Mouse (Mus musculus) stomach, embryonic 16.5 days (tissue): ENCODE measurements around the gene Frmd4a. TPM values are rescaled to one million over a fixed set of nuclear protein-coding genes. Genes with fewer than 3 reads are reported as not detected.
A peak's percentile ranks its signal among the peaks of the same experiment; 100 is the strongest.

Source experiments
- ATAC-seq: fragments of 200-750 bp; cut with Nextera tagmentation; 2 replicates; pipeline ENCODE4 v1.8.0; 2017; ENCODE audit warnings: moderate number of reproducible peaks, moderate TSS enrichment; ENCODE audit not compliant: insufficient read depth, low FRiP score
- H3K27ac ChIP-seq: fragments of 300-500 bp; sonication (generic); 2 replicates; pipeline ENCODE4 v1.5.1; 2014; ENCODE audit warnings: low read length
- H3K27me3 ChIP-seq: fragments of 300-500 bp; sonication (generic); 2 replicates; pipeline ENCODE4 v1.6.1; 2014; ENCODE audit warnings: low read length, control low read depth, mixed read lengths; ENCODE audit not compliant: control insufficient read depth, insufficient read depth
- H3K36me3 ChIP-seq: fragments of 300-500 bp; sonication (generic); 2 replicates; pipeline ENCODE4 v1.6.1; 2014; ENCODE audit warnings: low read length; ENCODE audit not compliant: control insufficient read depth, insufficient read depth
- H3K4me1 ChIP-seq: fragments of 300-500 bp; sonication (generic); 2 replicates; pipeline ENCODE4 v1.6.1; 2014; ENCODE audit warnings: low read length, control low read depth, mixed read lengths; ENCODE audit not compliant: control insufficient read depth, insufficient read depth
- H3K4me2 ChIP-seq: fragments of 300-500 bp; sonication (generic); 2 replicates; pipeline ENCODE4 v1.6.1; 2014; ENCODE audit warnings: low read depth, low read length, mixed read lengths
- H3K4me3 ChIP-seq: fragments of 300-500 bp; sonication (generic); replicated peaks from 2 replicates; pipeline ENCODE4 v1.5.1; 2014; ENCODE audit warnings: mild to moderate bottlenecking, low read length
- H3K9ac ChIP-seq: fragments of 300-500 bp; sonication (generic); 2 replicates; pipeline ENCODE4 v1.6.1; 2014; ENCODE audit warnings: low read length
- H3K9me3 ChIP-seq: fragments of 300-500 bp; sonication (generic); replicated peaks from 2 replicates; pipeline ENCODE4 v1.6.1; 2016; ENCODE audit warnings: low read length, control low read depth; ENCODE audit not compliant: control insufficient read depth
- WGBS: fragments of 180-500 bp; shearing (Covaris S2); extraction: QIAGEN DNeasy Blood & Tissue Kit; methylation state at CpG from one replicate; pipeline ENCODE4 v1.1.7; 2014; 5-methylcytosine and 5-hydroxymethylcytosine counted together
- polyA plus RNA-seq: library from polyadenylated mRNA; unstranded; fragments of >200 nt; fragmentation: Nextera tagmentation; extraction: Ambion mirVana; gene quantifications from 2 replicates; pipeline ENCODE4 v1.2.1, GENCODE M21; 2015

Gene Frmd4a
- polyA plus RNA-seq, 1 experiment from 2014 or later: 19.6 TPM

DNA sequence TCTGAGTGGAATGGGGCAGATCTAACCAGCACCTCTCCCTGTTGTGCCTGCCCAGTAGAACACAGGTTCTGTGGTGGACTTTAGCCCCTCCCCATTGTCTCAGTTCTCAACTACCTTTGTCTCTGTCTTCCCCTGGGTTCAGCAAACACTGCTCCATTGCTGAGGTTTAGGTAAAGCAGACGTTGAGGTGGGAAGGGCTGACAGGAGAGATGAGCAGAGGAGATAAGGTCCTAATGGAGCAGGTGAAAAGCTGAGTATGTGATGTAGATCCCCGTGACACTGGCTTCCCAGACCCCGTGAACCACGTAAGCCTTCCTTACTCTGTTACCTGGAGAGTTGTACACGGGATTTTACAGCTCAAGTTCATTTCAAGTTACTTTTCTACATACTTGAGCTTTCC, 545.3 kb downstream of the Frmd4a start:
- no peaks in the 10 kb centered on the region for H3K9me3 ChIP-seq
- 46% methylated on average over 5 of the region's 5 CpGs for WGBS
- H3K4me1 ChIP-seq: peaks cover 39% of the 10 kb centered on the region
- no peaks in the 10 kb centered on the region for H3K27me3 ChIP-seq
- H3K27ac ChIP-seq: no peak overlapping the region
- no peak for ATAC-seq
- peak overlapping the region; percentile 64 for H3K4me2 ChIP-seq
- H3K36me3 ChIP-seq: no peaks in the 10 kb centered on the region; the same call in 1 of the 2 replicates
- H3K9ac ChIP-seq: no peak overlapping the region
- peak overlapping the region; percentile 61; the same call in 1 of the 2 replicates for H3K4me3 ChIP-seq

DNA sequence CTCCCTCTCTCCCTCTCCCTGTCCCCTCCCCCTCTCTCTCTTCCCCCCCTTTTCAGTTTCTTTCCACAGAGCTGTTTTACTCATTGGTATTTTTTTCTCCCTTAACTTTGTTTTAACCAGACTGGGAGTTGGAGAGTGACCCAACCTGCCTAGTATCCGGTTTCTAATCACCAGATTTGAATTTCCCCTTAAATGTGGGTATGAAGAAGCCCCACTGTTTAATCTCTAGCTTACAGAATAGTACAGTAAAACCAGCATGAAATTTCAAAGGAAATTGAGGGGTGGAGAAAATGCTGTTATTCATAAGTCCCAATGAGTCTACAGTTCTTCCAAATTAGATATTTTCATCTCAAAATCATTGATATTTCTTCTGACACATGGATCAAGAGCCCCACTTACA, 545.8 kb downstream of the Frmd4a start:
- H3K27me3 ChIP-seq: no peaks in the 10 kb centered on the region
- WGBS: 35% methylated on average over 1 of the region's 1 CpGs

DNA sequence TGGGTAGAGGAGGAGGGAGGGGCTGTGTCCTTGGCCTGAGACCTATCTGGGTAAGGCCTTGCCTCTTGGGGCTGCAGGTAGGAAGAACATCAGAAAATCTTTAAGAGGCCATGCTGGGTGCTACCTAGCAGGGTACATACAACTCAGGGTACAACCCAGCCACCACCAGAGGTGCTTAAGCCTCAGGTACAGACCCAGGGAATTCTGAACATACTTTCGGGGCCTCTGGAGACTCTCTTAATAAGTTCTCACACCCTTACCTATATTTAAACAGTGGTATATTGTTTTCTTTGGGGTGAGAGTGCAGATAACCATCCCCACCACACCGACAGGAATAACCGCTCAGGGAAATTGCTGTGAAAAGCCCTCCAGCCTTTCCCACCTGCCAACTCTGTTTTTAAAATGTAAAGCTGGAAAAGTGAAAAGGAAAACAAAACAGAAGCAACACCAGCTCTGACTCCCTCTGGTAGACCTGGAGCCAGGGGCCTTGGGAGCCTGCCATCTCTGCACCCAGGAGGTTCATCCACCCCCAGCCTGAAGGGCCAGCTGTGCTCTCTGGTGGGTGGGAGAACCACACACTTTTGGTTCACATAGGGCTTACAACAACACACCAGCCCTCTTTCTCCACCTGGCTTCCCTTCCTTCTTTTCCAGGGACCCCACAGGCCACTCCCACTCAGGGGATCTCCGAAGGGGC, 548.9 kb downstream of the Frmd4a start:
- no peaks in the 10 kb centered on the region for H3K27me3 ChIP-seq
- no peaks in the 10 kb centered on the region for H3K9me3 ChIP-seq
- no peak overlapping the region for H3K4me3 ChIP-seq
- peaks cover 30% of the 10 kb centered on the region for H3K4me1 ChIP-seq
- no peaks in the 10 kb centered on the region; the same call in 1 of the 2 replicates for H3K36me3 ChIP-seq
- 0 out of 2 replicates have a peak overlapping the region, but pooled peaks have one; percentile 5 for H3K27ac ChIP-seq
- ATAC-seq: no peak
- WGBS: 76% methylated on average over 4 of the region's 4 CpGs
- no peak overlapping the region for H3K4me2 ChIP-seq
- H3K9ac ChIP-seq: no peak overlapping the region

More for the DNA sequence above, 545.8 kb downstream of the Frmd4a start:
- Histone ChIP-seq H3K4me1 (peaks cover 34% of the 10 kb centered on the region), H3K9me3 (no peaks in the 10 kb centered on the region), H3K4me2 (peak overlapping the region; percentile 64), H3K36me3 (no peaks in the 10 kb centered on the region; the same call in 1 of the 2 replicates), H3K4me3 (no peak overlapping the region), H3K27ac (no peak overlapping the region), H3K9ac (no peak overlapping the region)
- ATAC-seq: no peak

DNA sequence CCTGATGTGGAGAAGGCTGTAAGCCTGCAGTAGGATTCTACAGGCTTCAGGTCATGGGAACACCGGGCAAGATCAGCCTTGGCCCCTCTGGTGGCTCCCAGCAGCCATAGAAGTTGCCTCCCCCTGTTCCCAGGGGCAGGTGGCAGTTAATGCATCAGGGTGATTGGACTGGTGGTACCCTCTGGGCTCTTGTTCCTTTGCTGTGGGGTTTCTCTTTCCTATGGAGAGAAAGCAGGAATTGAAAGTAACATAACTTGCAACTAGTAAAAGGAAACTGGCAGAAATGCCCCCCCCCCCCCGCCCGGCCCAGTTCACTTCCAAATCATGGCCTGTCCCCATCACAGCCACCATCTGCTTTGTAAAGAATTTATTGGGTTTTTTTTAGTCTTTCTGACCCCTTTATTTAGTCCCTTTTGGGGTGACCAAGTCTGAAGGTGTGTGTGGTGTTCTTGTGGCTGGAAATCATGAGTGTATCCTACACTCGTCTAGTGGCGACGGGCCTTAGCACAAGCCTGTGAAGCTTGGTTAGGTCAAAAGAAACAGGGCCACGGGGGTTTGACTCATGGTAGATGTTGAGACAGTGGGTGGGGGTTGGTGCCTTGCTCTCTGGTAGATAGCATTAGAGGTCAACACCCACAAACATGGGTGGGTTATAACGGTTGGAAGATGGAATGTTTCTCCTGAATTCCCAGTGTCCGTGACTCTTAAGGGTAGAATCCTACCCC, 549.6 kb downstream of the Frmd4a start:
- 89% methylated on average over 9 of the region's 9 CpGs for whole genome bisulfite sequencing
- H3K4me2 ChIP-seq: no peak overlapping the region
- H3K27me3 ChIP-seq: no peaks in the 10 kb centered on the region
- H3K9me3 ChIP-seq: no peaks in the 10 kb centered on the region
- no peak for ATAC-seq
- 0 out of 2 replicates have a peak overlapping the region, but pooled peaks have one; percentile 5 for H3K27ac ChIP-seq
- no peak overlapping the region for H3K9ac ChIP-seq
- H3K4me1 ChIP-seq: peaks cover 23% of the 10 kb centered on the region
- H3K4me3 ChIP-seq: no peak overlapping the region
- no peaks in the 10 kb centered on the region; the same call in 1 of the 2 replicates for H3K36me3 ChIP-seq

DNA sequence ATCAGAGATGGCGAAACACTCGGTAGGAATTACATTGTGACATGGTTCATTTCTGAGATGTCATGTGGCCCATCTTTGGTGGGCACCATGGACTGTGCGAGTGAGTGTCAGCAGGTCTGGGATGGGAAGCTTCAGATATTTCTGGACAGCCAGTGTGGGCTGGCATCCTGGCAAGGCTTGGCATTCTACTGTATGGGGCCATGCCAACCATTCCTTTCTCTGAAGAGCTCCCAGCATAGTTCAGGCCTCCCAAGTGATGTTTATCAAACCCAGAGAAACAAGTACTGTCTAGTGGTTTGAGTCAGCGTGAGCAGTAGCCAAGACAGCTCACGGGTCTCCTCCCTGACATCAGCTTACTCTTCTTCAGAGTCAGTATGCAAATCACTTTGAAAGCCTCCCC, 551.5 kb downstream of the Frmd4a start:
- Histone ChIP-seq H3K27me3 (no peaks in the 10 kb centered on the region), H3K27ac (0 out of 2 replicates have a peak overlapping the region, but pooled peaks have one; percentile 5), H3K4me2 (no peak overlapping the region), H3K4me3 (no peak overlapping the region), H3K9me3 (no peaks in the 10 kb centered on the region), H3K4me1 (peaks cover 16% of the 10 kb centered on the region; the same call in 1 of the 2 replicates), H3K9ac (no peak overlapping the region), H3K36me3 (peaks cover 9% of the 10 kb centered on the region; the same call in 1 of the 2 replicates)
- ATAC-seq: peak; percentile 18; the same call in 1 of the 2 replicates
- WGBS: 74% methylated on average over 5 of the region's 5 CpGs

DNA sequence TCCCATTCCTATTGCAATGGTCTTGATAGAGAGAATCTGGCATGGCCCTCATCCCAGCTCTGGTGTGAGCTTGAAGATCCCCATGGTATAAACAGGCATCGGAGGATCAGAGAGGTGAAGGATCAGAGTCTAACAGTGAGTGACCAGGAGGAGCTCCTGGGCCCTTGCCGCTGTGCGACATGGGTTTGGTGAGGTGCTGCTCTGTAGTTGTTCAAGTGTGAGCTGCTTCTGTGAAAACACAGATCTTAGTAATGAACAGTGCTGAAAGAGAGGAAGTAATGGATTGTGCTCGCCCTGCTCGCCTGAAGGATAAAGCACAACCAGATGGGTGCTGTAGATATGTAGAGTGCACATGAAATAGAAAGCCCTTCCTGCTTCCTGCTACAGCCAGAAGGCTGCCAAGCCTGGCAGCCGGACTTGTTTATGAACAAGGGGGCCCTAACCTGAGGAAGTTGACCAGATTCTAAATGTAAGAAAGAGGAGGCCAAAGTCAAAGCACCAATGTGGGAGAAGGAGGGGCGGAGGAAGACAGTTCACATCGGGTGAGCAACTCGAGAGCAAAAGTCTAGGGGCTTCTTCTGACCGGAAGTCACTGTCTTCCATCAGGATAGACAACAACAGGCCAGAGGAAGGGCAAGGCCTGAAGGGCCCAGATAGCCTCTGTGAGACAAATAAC, 552.8 kb downstream of the Frmd4a start:
- Histone ChIP-seq H3K9me3 (no peaks in the 10 kb centered on the region), H3K27me3 (no peaks in the 10 kb centered on the region), H3K27ac (peak overlapping the region; percentile 63), H3K4me2 (no peak overlapping the region), H3K36me3 (peaks cover 9% of the 10 kb centered on the region; the same call in 1 of the 2 replicates), H3K4me3 (no peak overlapping the region), H3K4me1 (peaks cover 16% of the 10 kb centered on the region; the same call in 1 of the 2 replicates), H3K9ac (no peak overlapping the region)
- WGBS: 58% methylated on average over 10 of the region's 10 CpGs
- no peak for ATAC-seq

DNA sequence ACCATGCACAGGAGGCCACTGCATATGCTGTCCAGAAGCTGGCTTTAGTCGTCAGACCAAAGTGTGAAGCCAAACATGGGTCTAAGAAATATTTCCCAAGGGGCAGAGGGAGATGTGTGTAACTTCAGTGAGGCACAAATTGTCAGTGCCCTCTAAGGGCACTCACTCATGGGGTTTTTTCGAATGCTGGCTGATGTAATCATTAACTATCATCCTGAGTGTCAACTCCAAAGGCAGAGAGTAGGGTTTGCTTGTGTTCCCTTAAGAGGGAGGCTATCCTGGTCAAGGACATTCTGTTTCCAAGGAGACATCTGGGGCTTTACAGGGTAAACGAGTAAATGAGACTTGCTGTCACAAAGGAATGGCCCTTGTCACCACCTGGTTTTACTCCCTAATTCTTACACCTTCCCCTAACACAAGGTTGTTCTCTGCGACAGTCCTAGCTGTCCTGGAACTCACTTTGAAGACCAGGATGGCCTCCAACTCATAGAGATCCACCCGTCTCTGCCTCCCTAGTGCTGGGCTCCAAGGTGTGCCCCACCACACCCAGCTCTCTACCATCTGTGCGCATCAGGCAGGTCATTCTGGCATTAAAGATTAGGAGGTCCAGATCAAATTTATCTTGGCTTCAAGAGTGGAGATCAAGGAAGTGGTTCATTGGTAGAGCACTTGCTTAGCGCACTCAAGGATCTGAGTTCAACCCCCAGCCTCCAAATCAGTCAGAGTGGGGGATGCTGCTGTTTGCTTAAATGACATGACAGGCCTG, 555.2 kb downstream of the Frmd4a start:
- no peak overlapping the region for H3K9ac ChIP-seq
- H3K36me3 ChIP-seq: 0 out of 2 replicates have a peak, but pooled peaks cover 9% of the 10 kb centered on the region
- no peak overlapping the region for H3K27ac ChIP-seq
- no peak overlapping the region for H3K4me2 ChIP-seq
- H3K4me3 ChIP-seq: no peak overlapping the region
- peaks cover 17% of the 10 kb centered on the region for H3K4me1 ChIP-seq
- 75% methylated on average over 7 of the region's 7 CpGs for WGBS
- H3K9me3 ChIP-seq: no peaks in the 10 kb centered on the region
- ATAC-seq: no peak; the same call in 1 of the 2 replicates
- H3K27me3 ChIP-seq: no peaks in the 10 kb centered on the region

DNA sequence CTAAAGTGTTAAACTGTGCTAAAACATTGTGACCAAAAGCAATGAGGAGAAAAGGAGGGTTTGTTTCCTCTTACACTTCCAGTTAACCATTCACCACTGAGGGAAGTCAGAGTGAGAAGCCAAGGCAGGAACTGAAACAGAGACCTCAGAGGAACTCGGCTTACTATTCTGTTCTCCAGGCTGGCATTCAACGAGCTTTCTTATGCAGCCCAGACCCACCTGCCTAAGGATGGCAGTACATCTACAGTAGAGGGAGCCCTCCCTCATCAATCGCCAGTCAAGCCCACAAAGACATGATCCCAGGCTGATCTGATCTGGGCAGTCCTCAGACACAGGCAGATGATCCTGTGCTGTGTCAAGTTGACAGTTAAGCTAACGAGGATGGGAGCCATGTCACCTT, 555.9 kb downstream of the Frmd4a start:
- Histone ChIP-seq H3K36me3 (0 out of 2 replicates have a peak, but pooled peaks cover 9% of the 10 kb centered on the region), H3K4me1 (peaks cover 20% of the 10 kb centered on the region), H3K4me3 (no peak overlapping the region), H3K4me2 (no peak overlapping the region), H3K27me3 (no peaks in the 10 kb centered on the region), H3K9me3 (no peaks in the 10 kb centered on the region), H3K9ac (no peak overlapping the region), H3K27ac (no peak overlapping the region)
- ATAC-seq: no peak
- WGBS: 55% methylated on average over 4 of the region's 4 CpGs
